Mouse (Mus musculus) stomach, postnatal 0 days (tissue): ENCODE measurements at regions not wholly inside any gene's neighbourhood (a gene's known extent, or its start where the extent isn't known, plus 50 kb on each side); places are given as distances from the start of the nearest gene placed in this dataset.
A peak's percentile ranks its signal among the peaks of the same experiment; 100 is the strongest.

Source experiments
- ATAC-seq: fragments of 200-750 bp; cut with Nextera tagmentation; 2 replicates; pipeline ENCODE4 v1.8.0; 2017; ENCODE audit not compliant: low FRiP score, low TSS enrichment
- DNase-seq: peaks from one replicate; pipeline ENCODE4 v3.0.0-alpha.2; 2016; ENCODE audit warnings: low spot score
- H3K27ac ChIP-seq: fragments of 300-500 bp; sonication (generic); replicated peaks from 2 replicates; pipeline ENCODE4 v1.5.1; 2014; ENCODE audit warnings: mild to moderate bottlenecking, control low read depth
- H3K27me3 ChIP-seq: fragments of 300-500 bp; sonication (generic); 2 replicates; pipeline ENCODE4 v1.6.1; 2014; ENCODE audit warnings: low read length; ENCODE audit not compliant: control insufficient read depth, insufficient read depth
- H3K36me3 ChIP-seq: fragments of 300-500 bp; sonication (generic); 2 replicates; pipeline ENCODE4 v1.6.1; 2014; ENCODE audit warnings: low read length, mixed read lengths; ENCODE audit not compliant: control insufficient read depth, insufficient read depth
- H3K4me1 ChIP-seq: fragments of 300-500 bp; sonication (generic); replicated peaks from 2 replicates; pipeline ENCODE4 v1.6.1; 2014; ENCODE audit warnings: antibody characterized with exemption; ENCODE audit not compliant: control insufficient read depth, insufficient read depth
- H3K4me2 ChIP-seq: fragments of 300-500 bp; sonication (generic); replicated peaks from 2 replicates; pipeline ENCODE4 v1.6.1; 2014; ENCODE audit warnings: low read depth, mild to moderate bottlenecking, control low read depth, moderate library complexity
- H3K4me3 ChIP-seq: fragments of 300-500 bp; sonication (generic); 2 replicates; pipeline ENCODE4 v1.5.1; 2014; ENCODE audit warnings: low read depth, low read length, control low read depth
- H3K9ac ChIP-seq: fragments of 300-500 bp; sonication (generic); 2 replicates; pipeline ENCODE4 v1.6.1; 2014; ENCODE audit warnings: mild to moderate bottlenecking, low read length, control low read depth, mixed read lengths
- H3K9me3 ChIP-seq: fragments of 300-500 bp; sonication (generic); 2 replicates; pipeline ENCODE4 v1.6.1; 2016; ENCODE audit warnings: low read length; ENCODE audit not compliant: control insufficient read depth
- CTCF ChIP-seq: IDR thresholded peaks from 2 replicates; pipeline ENCODE4 v1.5.1; 2016; ENCODE audit warnings: antibody characterized with exemption, low read depth, mild to moderate bottlenecking, moderate library complexity
- EP300 ChIP-seq: optimal IDR thresholded peaks from 2 replicates; pipeline ENCODE3; 2016; ENCODE audit warnings: antibody characterized with exemption
- WGBS: fragments of 180-500 bp; shearing (Covaris S2); extraction: QIAGEN DNeasy Blood & Tissue Kit; methylation state at CpG from one replicate; pipeline ENCODE4 v1.1.7; 2014; 5-methylcytosine and 5-hydroxymethylcytosine counted together

- ATAC-seq = no peak
- no peak overlapping the region for H3K4me3 ChIP-seq
- TF ChIP-seq EP300 (no peak), CTCF (no peak)
Observed at GRCm38 (mm10) chr15:42912880-42913279, 2778.7 kb downstream of the 9330182O14Rik start.

GRCm38 (mm10) chr15:42913285-42913684, 2779.1 kb downstream of the 9330182O14Rik start:
- H3K4me2 ChIP-seq = no peak overlapping the region
- H3K27me3 ChIP-seq = no peaks in the 10 kb centered on the region
- H3K36me3 ChIP-seq = no peaks in the 10 kb centered on the region
- WGBS = 65% methylated on average over 2 of the region's 2 CpGs
- no peak overlapping the region for H3K27ac ChIP-seq
- H3K9ac ChIP-seq = no peak overlapping the region
- no peaks in the 10 kb centered on the region for H3K9me3 ChIP-seq
- TF ChIP-seq CTCF (no peak), EP300 (no peak)
- ATAC-seq (no peak), DNase-seq (no peak)
- H3K4me1 ChIP-seq = no peaks in the 10 kb centered on the region
- no peak overlapping the region for H3K4me3 ChIP-seq

More at GRCm38 (mm10) chr15:42912880-42913279, 2778.7 kb downstream of the 9330182O14Rik start:
- 70% methylated on average over 4 of the region's 4 CpGs for WGBS
- Histone ChIP-seq H3K27ac (no peak overlapping the region), H3K4me1 (no peaks in the 10 kb centered on the region), H3K27me3 (no peaks in the 10 kb centered on the region), H3K9ac (no peak overlapping the region), H3K36me3 (no peaks in the 10 kb centered on the region), H3K9me3 (no peaks in the 10 kb centered on the region), H3K4me2 (no peak overlapping the region)
- DNase-seq = no peak

DNA sequence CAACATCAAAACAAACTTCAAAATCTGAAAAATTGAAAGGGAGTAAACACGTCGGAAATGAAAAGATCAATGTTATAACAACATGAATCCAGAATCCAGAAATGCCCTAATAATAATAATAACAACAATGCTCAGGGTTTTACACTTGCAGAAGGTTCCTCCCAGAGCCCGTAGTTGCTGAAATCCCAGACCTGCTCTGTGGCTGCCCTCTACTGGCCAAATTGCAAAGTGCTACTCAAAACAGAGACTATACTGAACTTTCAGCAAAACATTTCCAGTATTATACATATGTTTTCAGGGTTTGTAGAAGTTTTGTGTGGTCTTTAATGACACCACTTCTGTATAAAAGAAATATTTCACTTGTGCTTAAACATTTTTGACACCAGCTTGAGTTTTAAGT, 2779.9 kb downstream of the 9330182O14Rik start:
- Histone ChIP-seq H3K4me3 (no peak overlapping the region), H3K4me1 (no peaks in the 10 kb centered on the region), H3K9ac (no peak overlapping the region), H3K27me3 (no peaks in the 10 kb centered on the region), H3K4me2 (no peak overlapping the region), H3K9me3 (no peaks in the 10 kb centered on the region), H3K27ac (no peak overlapping the region), H3K36me3 (no peaks in the 10 kb centered on the region)
- 4% methylated on average over 3 of the region's 3 CpGs for whole genome bisulfite sequencing
- TF ChIP-seq EP300 = no peak
- TF ChIP-seq CTCF = peak; percentile 94
- ATAC-seq (no peak), DNase-seq (peak; percentile 57)

- Histone ChIP-seq H3K27me3 (no peaks in the 10 kb centered on the region), H3K36me3 (no peaks in the 10 kb centered on the region), H3K9me3 (no peaks in the 10 kb centered on the region), H3K4me2 (no peak overlapping the region), H3K27ac (no peak overlapping the region), H3K9ac (no peak overlapping the region), H3K4me3 (no peak overlapping the region), H3K4me1 (no peaks in the 10 kb centered on the region)
- ATAC-seq (no peak), DNase-seq (no peak)
- 87% methylated on average over 11 of the region's 11 CpGs for WGBS
- TF ChIP-seq CTCF = no peak
- TF ChIP-seq EP300 = no peak
Observed at GRCm38 (mm10) chr15:42915195-42915594, 2781.0 kb downstream of the 9330182O14Rik start.

DNA sequence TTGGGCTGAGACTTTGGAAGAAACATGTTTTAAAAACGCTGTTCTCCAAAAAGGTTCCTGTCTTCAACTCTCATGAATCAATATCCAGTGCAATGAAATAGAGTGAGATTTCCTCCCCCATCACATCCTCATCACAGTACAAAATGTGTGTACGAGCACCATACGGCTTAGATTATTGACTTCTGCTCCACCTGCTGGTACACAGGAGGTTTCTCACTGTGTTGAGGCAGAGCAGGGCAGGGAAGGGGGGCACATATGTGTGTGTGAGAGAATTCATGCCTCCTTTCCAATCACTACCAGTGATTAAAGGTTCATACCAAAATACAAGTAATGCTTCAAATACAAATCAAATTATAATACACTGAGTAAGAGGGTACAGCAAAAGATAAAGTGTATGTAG, 2787.5 kb downstream of the 9330182O14Rik start:
- DNase-seq (no peak), ATAC-seq (no peak)
- no peak overlapping the region for H3K27ac ChIP-seq
- H3K4me3 ChIP-seq = no peak overlapping the region
- 49% methylated on average over 3 of the region's 3 CpGs for WGBS
- H3K4me2 ChIP-seq = no peak overlapping the region
- no peaks in the 10 kb centered on the region for H3K4me1 ChIP-seq
- H3K9ac ChIP-seq = no peak overlapping the region
- H3K27me3 ChIP-seq = no peaks in the 10 kb centered on the region
- no peaks in the 10 kb centered on the region for H3K36me3 ChIP-seq
- no peaks in the 10 kb centered on the region for H3K9me3 ChIP-seq
- TF ChIP-seq EP300 (no peak), CTCF (peak; percentile 32; the same call in 1 of the 2 replicates)

GRCm38 (mm10) chr15:42928331-42928730, 2794.2 kb downstream of the 9330182O14Rik start:
- Histone ChIP-seq H3K4me3 (no peak overlapping the region), H3K36me3 (no peaks in the 10 kb centered on the region), H3K4me1 (no peaks in the 10 kb centered on the region), H3K27me3 (no peaks in the 10 kb centered on the region), H3K27ac (no peak overlapping the region), H3K9me3 (no peaks in the 10 kb centered on the region), H3K4me2 (no peak overlapping the region), H3K9ac (no peak overlapping the region)
- no peak for TF ChIP-seq EP300
- TF ChIP-seq CTCF = no peak
- WGBS = 72% methylated on average over 4 of the region's 4 CpGs
- no peak for DNase-seq
- ATAC-seq = no peak
